Mouse (Mus musculus) megakaryocyte, embryonic 14.5 days (primary cell): ENCODE results near the gene Zbtb20. TPM values are rescaled to one million over a fixed set of nuclear protein-coding genes. Genes with fewer than 3 reads are reported as not detected.

ENCODE experiments used
- H3K27me3 ChIP-seq: replicated peaks from 2 replicates; pipeline ENCODE3; 2012; ENCODE audit warnings: inconsistent platforms
- H3K36me3 ChIP-seq: replicated peaks from 2 replicates; pipeline ENCODE3; 2012; ENCODE audit warnings: low read length, inconsistent platforms, mixed read lengths
- H3K4me1 ChIP-seq: 2 replicates; pipeline ENCODE4 v1.6.1; 2012; ENCODE audit warnings: inconsistent platforms
- H3K4me3 ChIP-seq: replicated peaks from 2 replicates; pipeline ENCODE3; 2012; ENCODE audit warnings: moderate library complexity, mild to moderate bottlenecking, inconsistent platforms
- H3K9me3 ChIP-seq: 2 replicates; pipeline ENCODE4 v1.6.1; 2012; ENCODE audit warnings: inconsistent platforms
- FLI1 ChIP-seq: IDR thresholded peaks from 2 replicates; pipeline ENCODE4 v1.6.1; 2012; ENCODE audit warnings: low read length, inconsistent platforms, mixed read lengths
- GATA1 ChIP-seq: IDR thresholded peaks from 3 replicates; pipeline ENCODE4 v1.6.1; 2012; ENCODE audit warnings: mixed read lengths, low read length, inconsistent platforms, borderline replicate concordance
- polyA plus RNA-seq: library from polyadenylated mRNA; stranded (reverse); fragments of >175 nt; gene quantifications from 2 replicates; pipeline ENCODE4 v1.2.3, GENCODE M21; 2012; ENCODE audit warnings: low replicate concordance; ENCODE audit not compliant: insufficient read depth

The Zbtb20 gene
- polyA plus RNA-seq, 1 experiment = 2.4 TPM

GRCm38 (mm10) chr16:43549425-43550089 is 673.9 kb downstream of the Zbtb20 start:
- Histone ChIP-seq H3K4me1 (no peaks in the 10 kb centered on the region; the same call in 1 of the 2 replicates), H3K36me3 (no peaks in the 10 kb centered on the region), H3K4me3 (no peak overlapping the region), H3K9me3 (no peaks in the 10 kb centered on the region), H3K27me3 (peaks cover 2% of the 10 kb centered on the region)
- TF ChIP-seq FLI1 (no peak), GATA1 (no peak)

GRCm38 (mm10) chr16:43552443-43552842 is 676.8 kb downstream of the Zbtb20 start:
- Histone ChIP-seq H3K4me3 (no peak overlapping the region), H3K27me3 (no peaks in the 10 kb centered on the region), H3K36me3 (no peaks in the 10 kb centered on the region), H3K9me3 (no peaks in the 10 kb centered on the region), H3K4me1 (no peaks in the 10 kb centered on the region; the same call in 1 of the 2 replicates)
- TF ChIP-seq GATA1 (no peak), FLI1 (no peak)

GRCm38 (mm10) chr16:43557385-43557784 is 681.7 kb downstream of the Zbtb20 start:
- no peak for TF ChIP-seq GATA1
- TF ChIP-seq FLI1 = no peak
- H3K4me3 ChIP-seq = no peak overlapping the region
- H3K4me1 ChIP-seq = no peaks in the 10 kb centered on the region
- H3K9me3 ChIP-seq = no peaks in the 10 kb centered on the region
- H3K36me3 ChIP-seq = no peaks in the 10 kb centered on the region
- no peaks in the 10 kb centered on the region for H3K27me3 ChIP-seq

- TF ChIP-seq FLI1 (no peak), GATA1 (no peak)
- Histone ChIP-seq H3K4me3 (no peak overlapping the region), H3K9me3 (no peaks in the 10 kb centered on the region), H3K4me1 (no peaks in the 10 kb centered on the region), H3K27me3 (no peaks in the 10 kb centered on the region), H3K36me3 (no peaks in the 10 kb centered on the region)
These were observed 685.6 kb downstream of the Zbtb20 start for GRCm38 (mm10) chr16:43561330-43561729.

GRCm38 (mm10) chr16:43561956-43562355 is 686.3 kb downstream of the Zbtb20 start:
- H3K27me3 ChIP-seq = no peaks in the 10 kb centered on the region
- no peak overlapping the region for H3K4me3 ChIP-seq
- TF ChIP-seq FLI1 = no peak
- no peak for TF ChIP-seq GATA1
- H3K4me1 ChIP-seq = no peaks in the 10 kb centered on the region
- H3K9me3 ChIP-seq = no peaks in the 10 kb centered on the region
- no peaks in the 10 kb centered on the region for H3K36me3 ChIP-seq

GRCm38 (mm10) chr16:43565872-43566271 is 690.2 kb downstream of the Zbtb20 start:
- Histone ChIP-seq H3K27me3 (no peaks in the 10 kb centered on the region), H3K4me1 (no peaks in the 10 kb centered on the region), H3K9me3 (no peaks in the 10 kb centered on the region), H3K36me3 (no peaks in the 10 kb centered on the region), H3K4me3 (no peak overlapping the region)
- TF ChIP-seq FLI1 (no peak), GATA1 (no peak)

- H3K9me3 ChIP-seq = no peaks in the 10 kb centered on the region
- no peaks in the 10 kb centered on the region for H3K36me3 ChIP-seq
- no peaks in the 10 kb centered on the region for H3K4me1 ChIP-seq
- TF ChIP-seq FLI1 (no peak), GATA1 (no peak)
- no peaks in the 10 kb centered on the region for H3K27me3 ChIP-seq
- H3K4me3 ChIP-seq = no peak overlapping the region
These were observed 690.8 kb downstream of the Zbtb20 start for GRCm38 (mm10) chr16:43566511-43566910.

- Histone ChIP-seq H3K9me3 (no peaks in the 10 kb centered on the region), H3K36me3 (no peaks in the 10 kb centered on the region), H3K4me3 (no peak overlapping the region), H3K4me1 (peaks cover 8% of the 10 kb centered on the region), H3K27me3 (no peaks in the 10 kb centered on the region)
- no peak for TF ChIP-seq GATA1
- TF ChIP-seq FLI1 = no peak
These were observed 695.8 kb downstream of the Zbtb20 start for GRCm38 (mm10) chr16:43571376-43572081.

GRCm38 (mm10) chr16:43572171-43572570 is 696.5 kb downstream of the Zbtb20 start:
- H3K27me3 ChIP-seq = no peaks in the 10 kb centered on the region
- peaks cover 8% of the 10 kb centered on the region for H3K4me1 ChIP-seq
- H3K9me3 ChIP-seq = no peaks in the 10 kb centered on the region
- TF ChIP-seq GATA1 (no peak), FLI1 (no peak)
- no peak overlapping the region for H3K4me3 ChIP-seq
- H3K36me3 ChIP-seq = no peaks in the 10 kb centered on the region

- TF ChIP-seq FLI1 = no peak
- TF ChIP-seq GATA1 = no peak
- no peaks in the 10 kb centered on the region for H3K9me3 ChIP-seq
- H3K4me1 ChIP-seq = peaks cover 8% of the 10 kb centered on the region
- H3K36me3 ChIP-seq = peaks cover 2% of the 10 kb centered on the region
- no peak overlapping the region for H3K4me3 ChIP-seq
- no peaks in the 10 kb centered on the region for H3K27me3 ChIP-seq
These were observed 697.1 kb downstream of the Zbtb20 start for GRCm38 (mm10) chr16:43572766-43573165.
